Mouse (Mus musculus): ENCODE results near the gene Lce1h.

Lce1h gene

DNA sequence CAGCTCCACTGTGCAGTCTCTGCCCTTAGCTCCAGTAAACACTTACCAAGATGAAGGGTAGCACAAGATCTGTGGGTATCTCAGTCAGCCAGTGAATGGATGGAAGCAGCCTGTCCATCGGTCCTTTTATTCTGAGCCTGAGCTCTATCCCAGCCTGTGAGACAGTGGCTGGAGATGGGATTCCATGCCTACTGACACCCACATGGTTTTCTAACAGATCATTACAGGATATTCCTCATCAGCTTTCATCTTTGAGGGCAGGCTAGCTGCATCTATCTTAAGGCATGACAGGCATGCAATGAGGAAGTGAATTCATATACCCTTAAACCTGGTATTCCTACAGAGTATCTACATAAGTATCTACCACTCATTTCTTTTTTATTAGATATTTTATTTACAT, at the start of gene Lce1h:
TSS of gene Lce1h (minus strand) at position 101 of the 400 bp plus-strand sequence.
- DNase-seq (ENCODE audit: low read depth, low spot score): no peak

DNA sequence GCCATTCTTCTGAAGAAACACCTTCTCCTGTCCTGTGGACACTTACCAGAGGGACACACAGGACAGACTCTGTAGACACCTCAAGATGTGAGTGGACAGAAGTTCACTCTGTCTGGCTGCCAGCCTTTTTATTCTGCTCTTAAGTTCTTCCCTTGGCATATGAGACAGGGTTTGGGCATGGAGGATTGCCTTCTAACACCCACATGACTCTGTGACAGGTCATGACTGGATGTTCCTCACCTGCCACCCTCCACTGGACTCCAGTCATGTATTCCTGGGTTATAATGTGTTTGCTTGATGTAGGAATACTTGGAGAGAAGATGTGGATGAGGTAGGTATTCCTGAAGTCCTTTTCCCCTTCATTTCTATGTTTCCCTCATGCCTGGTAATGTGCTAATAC, 42.9 kb upstream of the Lce1h start, which contains the start of gene Lce1k:
TSS of gene Lce1k (minus strand) at position 101 of the 400 bp plus-strand sequence.
- DNase-seq (ENCODE audit: low read depth, low spot score): no peak

DNA sequence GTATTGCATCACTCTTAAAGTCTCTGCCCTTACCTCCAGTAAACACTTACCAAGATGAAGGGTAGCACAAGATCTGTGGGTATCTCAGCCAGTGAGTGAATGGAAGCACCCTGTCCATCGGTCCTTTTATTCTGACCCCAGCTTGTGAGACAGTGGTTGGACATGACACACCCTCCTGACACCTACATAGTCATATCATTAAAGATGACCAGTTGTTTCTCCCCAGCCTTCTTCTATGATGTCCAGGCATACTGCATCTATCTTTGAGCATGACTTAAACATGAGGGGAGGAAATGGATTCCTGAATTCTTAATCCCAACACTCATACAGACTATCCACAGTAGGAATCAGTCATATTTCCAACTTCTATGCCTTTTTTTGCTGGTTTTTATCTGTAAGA, 25.5 kb upstream of the Lce1h start, which contains the start of gene Lce1j:
TSS of gene Lce1j (minus strand) at position 101 of the 400 bp plus-strand sequence.
- no peak for DNase-seq (ENCODE audit: low read depth, low spot score)

GRCm38 (mm10) chr3:92778799-92779198, 13.9 kb upstream of the Lce1h start, which contains the start of gene Lce1i:
Gene Lce1i (minus strand): TSS chr3:92778899.
- DNase-seq (ENCODE audit: low read depth, low spot score): no peak

DNA sequence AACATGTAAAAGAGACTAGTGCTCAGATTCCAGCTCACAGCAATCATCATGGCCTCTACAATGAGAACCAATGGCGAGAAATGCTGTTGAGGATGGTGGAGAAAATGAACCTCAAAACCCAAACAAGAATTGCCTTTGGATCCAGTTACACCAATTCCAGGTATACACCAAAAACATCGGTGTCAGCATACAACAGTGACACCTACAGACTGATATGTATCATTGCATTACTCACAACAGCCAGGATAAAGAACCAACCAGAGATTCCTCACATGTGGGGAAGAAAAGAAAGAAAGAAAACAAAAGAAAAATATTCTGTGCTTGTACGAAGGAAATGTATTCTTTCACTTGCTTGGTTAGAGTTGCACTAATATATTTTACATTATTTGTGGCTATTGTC, 6.7 kb upstream of the Lce1h start:
- DNase-seq (ENCODE audit: low read depth, low spot score): peak; percentile 2

GRCm38 (mm10) chr3:92753197-92753596, 11.7 kb downstream of the Lce1h start:
- peak; percentile 2 for DNase-seq (ENCODE audit: low read depth, low spot score)

DNA sequence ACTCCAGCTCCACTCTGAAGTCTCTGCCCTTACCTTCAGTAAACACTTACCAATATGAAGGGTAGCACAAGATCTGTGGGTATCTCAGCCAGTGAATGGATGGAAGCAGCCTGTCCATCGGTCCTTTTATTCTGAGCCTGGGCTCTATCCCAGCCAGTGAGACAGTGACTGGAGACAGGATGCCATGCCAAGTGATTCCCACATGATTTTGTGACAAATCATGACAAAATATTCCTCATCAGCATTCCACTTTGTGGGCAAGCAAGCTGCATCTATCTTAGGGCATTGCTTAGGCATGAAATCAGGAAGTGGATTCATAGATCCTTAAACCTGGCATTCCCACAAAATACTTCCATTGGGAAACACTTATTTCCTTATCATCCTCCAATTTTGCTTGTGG, 12.6 kb downstream of the Lce1h start, which contains the start of gene Lce1g:
TSS of gene Lce1g (minus strand) at position 101 of the 400 bp plus-strand sequence.
- no peak for DNase-seq (ENCODE audit: low read depth, low spot score)

DNA sequence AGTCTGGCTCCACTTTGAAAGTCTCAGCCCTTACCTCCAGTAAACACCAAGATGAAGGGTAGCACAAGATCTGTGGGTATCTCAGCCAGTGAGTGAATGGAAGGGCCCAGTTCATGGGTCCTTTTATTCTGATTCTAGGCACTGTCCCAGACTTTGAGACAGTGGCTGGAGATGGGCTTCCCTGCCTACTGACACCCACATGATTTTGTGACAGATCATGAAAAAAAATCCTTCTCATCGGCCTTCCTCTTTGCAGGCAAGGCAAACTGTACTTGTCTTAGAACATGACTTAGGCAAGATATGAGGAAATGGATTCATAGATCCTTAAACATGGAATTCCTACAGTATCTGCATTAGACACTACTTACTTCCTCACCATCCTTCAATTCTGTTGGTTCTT, 25.9 kb downstream of the Lce1h start, which contains the start of gene Gm38119:
TSS of gene Gm38119 (minus strand) at position 101 of the 400 bp plus-strand sequence.
- no peak for DNase-seq (ENCODE audit: low read depth, low spot score)

DNA sequence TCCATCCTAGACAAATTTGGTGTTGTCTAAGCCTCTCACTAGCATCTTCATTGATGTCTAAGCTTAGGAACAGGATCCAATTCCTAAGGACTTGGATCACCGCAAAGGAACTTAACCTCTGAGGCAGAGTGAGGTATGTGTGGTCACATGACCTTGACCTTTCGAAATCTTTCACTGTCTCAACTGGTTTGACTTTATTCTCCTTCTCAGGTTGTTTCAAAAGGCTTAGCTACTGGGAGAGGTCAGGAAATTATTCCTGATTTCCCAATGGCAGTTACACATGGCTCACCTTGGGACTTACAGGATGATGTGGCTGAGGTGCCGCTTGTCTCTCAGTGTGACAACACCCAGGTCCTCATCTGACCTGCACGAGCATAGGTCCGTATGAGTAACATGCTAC, 42.2 kb downstream of the Lce1h start:
- no peak for DNase-seq (ENCODE audit: low read depth, low spot score)

DNA sequence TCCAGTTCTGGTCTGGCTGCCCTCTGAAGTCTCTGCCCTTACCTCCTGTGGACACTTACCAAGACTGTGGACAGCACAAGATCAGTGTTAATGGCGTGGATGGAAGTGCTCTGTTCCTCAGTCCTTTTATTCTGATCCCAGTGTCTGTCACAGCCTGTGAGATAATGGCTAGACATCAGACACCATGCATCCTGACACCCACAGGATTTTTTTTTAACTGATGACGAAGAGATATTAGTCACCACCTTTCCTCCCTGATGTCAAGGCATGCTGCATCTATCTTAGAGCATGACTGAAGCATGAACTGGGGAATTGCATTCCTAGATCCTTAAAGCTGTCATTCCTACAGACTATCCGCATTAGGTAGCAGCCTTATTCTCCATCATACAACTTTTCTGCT, 44.6 kb downstream of the Lce1h start, which contains the start of gene Lce1f:
TSS of gene Lce1f (minus strand) at position 101 of the 400 bp plus-strand sequence.
- no peak for DNase-seq (ENCODE audit: low read depth, low spot score)

DNA sequence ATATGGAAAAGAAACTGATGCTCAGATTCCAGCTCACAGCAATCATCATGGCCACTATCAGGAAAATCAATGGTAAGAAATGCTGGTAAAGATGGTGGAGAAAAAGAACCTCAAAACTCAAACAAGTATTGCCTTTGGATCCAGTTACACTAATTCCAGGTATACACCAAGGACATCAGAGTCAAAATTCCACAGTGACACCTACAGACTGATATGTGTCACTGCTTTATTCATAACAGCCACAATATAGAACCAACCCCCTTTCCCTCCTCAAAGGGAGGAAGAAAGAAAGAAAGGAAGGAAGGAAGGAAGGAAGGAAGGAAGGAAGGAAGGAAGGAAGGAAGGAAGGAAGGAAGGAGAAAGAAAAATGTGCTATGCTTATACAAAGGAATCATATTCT, 49.7 kb downstream of the Lce1h start:
- DNase-seq (ENCODE audit: low read depth, low spot score): no peak
